Mouse (Mus musculus) spleen, postnatal 10 days (tissue): ENCODE measurements around the gene Spocd1.
A peak's percentile ranks its signal among the peaks of the same experiment; 100 is the strongest.
"Not testable (repeated sequence)": the region's sequence is repeated elsewhere in the genome, so short reads cannot be mapped to it uniquely, and the experiment has no call there.

Experiments
- DNase-seq, 2 experiments: peaks; one replicate each; pipeline ENCODE4 v3.0.0; 2021 to 2022; ENCODE audit warnings: low spot score in 2 of 2

Gene Spocd1

DNA sequence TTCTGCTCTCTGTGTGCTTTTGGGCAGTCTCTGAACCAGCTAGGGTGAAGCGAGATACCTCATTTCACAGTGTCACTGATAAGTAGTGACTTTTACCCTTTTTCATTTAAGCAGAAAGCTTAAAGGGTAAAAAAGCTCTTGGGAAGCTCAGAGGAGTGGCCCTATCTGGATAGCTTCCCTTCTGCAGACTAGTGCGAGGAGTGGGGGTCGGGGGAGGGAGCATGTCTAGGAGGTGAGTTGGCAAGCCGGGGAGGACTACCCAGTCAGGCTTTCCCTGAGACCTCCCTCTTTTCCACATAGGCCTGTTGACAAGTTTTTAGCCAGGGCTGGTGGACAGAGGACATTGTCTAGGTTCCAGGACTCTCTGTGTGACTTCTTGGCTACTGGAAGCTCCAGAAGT is at the start of gene Spocd1:
Gene Spocd1 (plus strand): TSS at position 301 of the 400 bp plus-strand sequence.
- DNase-seq = no peak

GRCm38 (mm10) chr4:129880615-129881014 is 48.4 kb upstream of the Spocd1 start:
- DNase-seq = no peak

GRCm38 (mm10) chr4:129881661-129882060 is 47.4 kb upstream of the Spocd1 start:
- DNase-seq = no peak

GRCm38 (mm10) chr4:129882555-129883293 is 46.3 kb upstream of the Spocd1 start:
- peak; percentile 43 to 79 for DNase-seq

DNA sequence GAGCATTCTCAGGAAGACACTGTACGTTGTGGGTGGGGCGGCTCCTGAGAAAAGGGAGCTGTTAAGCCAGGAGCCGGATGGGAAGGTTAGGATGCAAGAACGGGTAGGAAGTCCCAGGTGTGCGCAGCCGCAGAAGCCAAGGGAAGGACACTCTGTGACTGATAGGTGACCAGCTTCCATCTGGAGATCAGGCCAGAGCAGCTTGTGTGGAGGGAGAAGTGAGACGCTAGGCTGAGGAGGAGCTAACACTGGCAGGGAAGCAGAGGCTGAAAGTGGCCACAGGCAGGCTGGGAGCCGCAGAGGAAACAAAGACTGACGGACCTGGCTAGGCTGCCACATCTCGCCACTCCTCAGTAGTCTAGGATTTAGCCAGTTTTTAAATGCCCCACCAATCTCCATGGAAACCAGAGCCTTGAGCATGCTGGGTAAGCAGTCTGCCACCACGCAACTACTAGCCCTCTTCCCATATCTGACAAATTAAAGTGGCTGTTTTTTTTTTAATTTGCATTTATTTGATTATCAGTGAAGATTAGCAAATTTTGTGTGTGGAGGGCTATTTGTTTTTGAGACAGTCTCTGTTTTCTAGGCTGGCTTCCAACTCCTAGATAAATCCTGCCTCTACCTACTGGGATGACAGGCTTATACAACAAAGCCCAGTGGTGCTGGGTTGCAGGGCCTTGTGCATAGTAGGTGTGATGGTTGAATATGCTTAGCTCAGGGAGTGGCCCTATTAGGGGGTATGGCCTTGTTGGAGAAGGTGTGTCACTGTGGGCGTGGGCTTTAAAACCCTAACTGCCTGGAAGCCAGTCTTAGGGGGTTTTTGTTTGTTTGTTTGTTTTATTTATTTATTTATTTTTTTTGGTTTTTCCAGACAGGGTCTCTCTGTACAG is 44.8 kb upstream of the Spocd1 start:
- DNase-seq = peak in 1 of 2 experiments; percentile 16

- DNase-seq = no peak
Observed at GRCm38 (mm10) chr4:129889661-129890060, 39.4 kb upstream of the Spocd1 start.

DNA sequence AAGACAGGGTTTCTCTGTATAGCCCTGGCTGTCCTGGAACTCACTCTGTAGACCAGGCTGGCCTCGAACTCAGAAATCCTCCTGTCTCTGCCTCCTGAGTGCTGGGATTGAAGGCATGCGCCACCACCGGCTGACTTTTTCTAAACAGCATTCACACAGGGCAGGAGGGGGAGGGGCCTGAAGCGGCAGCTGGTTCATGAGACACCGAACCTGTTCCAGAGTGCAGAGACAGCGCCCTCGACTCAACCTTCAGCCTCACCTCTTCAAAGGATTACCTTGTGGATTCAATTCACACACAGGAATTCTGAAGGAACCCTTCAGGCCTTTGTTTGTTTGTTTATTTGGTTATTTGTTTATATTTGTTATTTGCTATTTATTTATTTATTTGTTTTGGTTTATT is 39.0 kb upstream of the Spocd1 start:
- DNase-seq = no peak

- no peak for DNase-seq
Observed at GRCm38 (mm10) chr4:129894861-129895260, 34.2 kb upstream of the Spocd1 start.

- not testable (repeated sequence) for DNase-seq
Observed at GRCm38 (mm10) chr4:129898815-129899214, 30.2 kb upstream of the Spocd1 start.

DNA sequence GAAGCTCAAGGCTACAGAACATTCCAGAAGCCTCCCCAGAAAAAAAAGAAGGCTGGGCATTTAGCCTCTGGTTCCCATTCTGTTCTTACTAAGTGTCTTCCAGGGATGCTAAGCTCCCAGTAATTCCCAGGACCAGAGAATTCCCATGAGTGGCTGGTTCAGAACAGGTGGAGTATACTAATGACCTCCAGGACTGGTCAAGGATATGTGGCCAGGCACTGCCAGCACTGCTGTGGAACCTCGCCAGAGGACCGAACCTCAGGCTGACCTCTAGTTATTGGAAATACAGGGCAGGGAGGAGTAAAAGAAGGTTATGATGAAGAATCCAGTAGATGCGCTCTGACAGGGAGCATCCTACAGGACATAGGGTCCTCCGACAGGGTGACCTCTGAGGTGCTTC is 26.7 kb upstream of the Spocd1 start:
- DNase-seq = no peak

DNA sequence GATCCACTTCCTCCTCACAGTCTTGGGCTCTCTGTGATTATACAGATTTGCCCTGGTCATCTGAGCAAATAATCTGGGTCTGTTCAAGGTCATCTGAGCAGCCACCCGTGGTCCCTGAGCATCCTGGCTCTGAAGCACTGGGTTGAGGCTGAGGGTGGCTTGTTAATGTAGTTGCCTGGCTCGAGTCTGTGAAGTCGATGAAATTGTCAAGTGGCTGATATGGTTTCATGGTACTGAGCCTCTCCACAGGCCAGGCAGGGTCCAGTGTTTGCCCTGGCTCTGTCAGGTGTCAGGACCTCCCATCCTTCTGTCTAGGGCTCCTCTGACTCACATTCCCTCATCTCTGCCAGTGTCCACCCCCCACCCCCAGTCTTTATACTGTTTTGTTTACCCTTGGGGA is 25.5 kb upstream of the Spocd1 start:
- DNase-seq = no peak

DNA sequence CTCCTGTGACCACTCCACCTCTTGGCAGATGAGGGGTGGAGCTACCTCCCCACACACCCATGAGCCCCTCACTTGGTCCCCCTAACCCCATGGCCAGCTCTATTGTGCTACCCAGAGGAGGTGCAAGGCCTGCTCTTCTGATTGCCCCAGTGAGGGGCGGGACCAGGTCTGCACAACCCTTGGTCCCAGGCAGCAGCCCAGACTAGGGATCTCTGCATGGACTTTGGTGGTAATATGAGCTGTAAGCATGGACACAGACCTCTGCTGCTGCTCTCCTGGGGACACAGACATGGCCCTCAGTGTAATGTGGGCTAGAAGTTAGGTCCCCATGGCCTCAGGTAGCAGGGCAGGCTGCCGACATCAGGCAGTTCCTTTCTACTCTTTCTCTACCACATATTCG is 24.0 kb upstream of the Spocd1 start:
- no peak for DNase-seq

- no peak for DNase-seq
Observed at GRCm38 (mm10) chr4:129906016-129906415, 23.0 kb upstream of the Spocd1 start.

GRCm38 (mm10) chr4:129908836-129909235 is 20.2 kb upstream of the Spocd1 start:
- DNase-seq = no peak

- peak in 1 of 2 experiments; percentile 48 for DNase-seq
Observed at GRCm38 (mm10) chr4:129909261-129909731, 19.8 kb upstream of the Spocd1 start.

DNA sequence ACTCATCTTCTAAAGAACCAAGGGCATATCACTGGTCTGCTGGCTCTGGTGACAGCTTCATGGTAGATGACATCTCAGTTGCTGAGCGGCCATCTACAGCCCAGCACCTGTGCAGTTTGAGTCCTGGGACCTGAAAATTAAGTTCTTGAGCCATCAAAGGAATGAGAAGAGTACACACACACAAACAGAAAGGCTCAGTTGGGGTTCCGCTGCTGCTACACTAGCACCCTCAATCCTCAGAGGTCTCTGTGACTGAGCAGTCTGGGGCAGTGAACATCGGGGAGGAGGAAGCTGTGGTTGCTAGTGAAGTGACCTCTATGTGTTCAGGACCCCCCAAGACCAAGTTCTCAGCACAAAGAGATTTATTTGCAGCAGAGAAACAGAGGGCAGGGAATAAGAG is 16.1 kb upstream of the Spocd1 start:
- no peak for DNase-seq

DNA sequence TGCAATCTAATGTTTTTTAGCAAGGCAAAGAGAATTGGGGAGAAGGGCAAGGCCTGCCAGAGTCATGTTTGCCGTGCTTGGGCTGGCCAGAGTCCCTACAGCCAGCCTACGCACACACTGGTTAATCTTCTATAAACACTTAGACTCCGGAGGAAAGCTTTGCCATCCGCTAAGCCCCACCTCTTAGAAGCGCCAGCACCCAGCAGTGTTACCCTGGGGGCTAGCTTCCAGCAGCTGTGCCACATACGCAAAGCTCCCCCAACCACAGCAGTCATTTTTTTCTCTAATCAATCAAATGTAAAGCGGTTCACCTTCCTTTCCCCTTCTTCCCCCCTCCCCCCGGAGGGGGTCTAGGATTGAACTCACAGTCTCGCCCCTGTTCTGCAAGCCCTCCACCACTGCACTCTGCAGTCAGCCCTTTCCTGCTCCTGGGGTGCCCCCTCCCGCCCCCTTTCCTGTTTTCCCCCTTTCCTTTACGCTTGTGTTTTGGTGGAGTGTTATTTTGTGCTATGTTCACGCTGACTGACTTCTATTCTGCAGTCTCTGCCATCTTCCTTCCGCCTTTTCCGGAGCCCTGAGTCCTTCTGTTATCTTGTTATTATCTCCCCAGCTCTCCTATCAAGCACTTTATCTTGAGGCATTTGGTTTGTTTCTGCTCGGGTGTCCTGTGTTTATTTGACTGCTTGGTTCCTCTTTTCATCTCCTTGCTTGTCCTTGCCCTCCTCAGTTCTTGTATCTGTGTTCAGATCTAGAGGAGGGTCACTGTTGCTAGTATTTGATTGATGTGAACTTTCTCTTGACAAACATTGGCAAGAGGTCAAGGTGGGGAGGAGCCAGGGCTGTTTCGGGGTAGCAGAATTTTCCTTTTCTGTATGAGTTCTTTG is 15.0 kb upstream of the Spocd1 start:
- DNase-seq = peak in 1 of 2 experiments; percentile 39

DNA sequence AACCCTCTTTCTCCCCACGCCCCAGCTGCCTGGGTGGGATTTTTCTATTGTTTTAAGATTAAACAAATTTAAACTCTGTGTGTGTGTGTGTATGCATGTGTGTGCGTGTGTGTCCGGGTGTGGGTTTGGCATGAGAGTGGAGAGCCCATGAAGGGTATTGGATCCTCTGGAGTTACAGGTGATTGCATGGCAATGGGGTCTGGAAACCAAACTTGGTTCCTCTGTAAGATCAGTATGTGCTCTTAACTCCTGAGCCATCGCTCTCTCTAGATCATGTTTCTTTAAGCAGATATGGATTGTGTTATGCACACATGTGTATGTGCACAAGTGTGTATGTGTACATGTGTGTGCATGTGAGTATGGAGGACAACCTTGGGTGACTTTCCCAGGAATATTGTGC is 14.4 kb upstream of the Spocd1 start:
- no peak for DNase-seq

GRCm38 (mm10) chr4:129915349-129915988 is 13.6 kb upstream of the Spocd1 start:
- no peak for DNase-seq

GRCm38 (mm10) chr4:129916159-129916558 is 12.9 kb upstream of the Spocd1 start:
- no peak for DNase-seq

- DNase-seq = no peak
Observed at GRCm38 (mm10) chr4:129917016-129917603, 11.9 kb upstream of the Spocd1 start.
